Mouse (Mus musculus): ENCODE data around the gene Gm13304.
"Not testable (repeated sequence)": the region's sequence is repeated elsewhere in the genome, so short reads cannot be mapped to it uniquely, and the experiment has no call there.

The Gm13304 gene

GRCm38 (mm10) chr4:42114517-42114916 lies at the start of gene Gm13304:
Gm13304 (plus strand) TSS chr4:42114817.
- DNase-seq (ENCODE audit: low read depth): not testable (repeated sequence)

GRCm38 (mm10) chr4:42090907-42091306 lies 23.7 kb upstream of the Gm13304 start, which contains the start of gene Gm3893:
Gm3893 (plus strand) TSS chr4:42091207.
- not testable (repeated sequence) for DNase-seq (ENCODE audit: low read depth)

- DNase-seq (ENCODE audit: low read depth): not testable (repeated sequence)
These were observed 38.5 kb downstream of the Gm13304 start, which contains the start of gene Gm13306 for GRCm38 (mm10) chr4:42153136-42153535. Gm13306 (plus strand) TSS chr4:42153436.

Measured in induced T-regulatory cell, adult 2 months (primary cell).